ENCODE assay signal across 25 mouse cellular contexts in the genomic region with DNA sequence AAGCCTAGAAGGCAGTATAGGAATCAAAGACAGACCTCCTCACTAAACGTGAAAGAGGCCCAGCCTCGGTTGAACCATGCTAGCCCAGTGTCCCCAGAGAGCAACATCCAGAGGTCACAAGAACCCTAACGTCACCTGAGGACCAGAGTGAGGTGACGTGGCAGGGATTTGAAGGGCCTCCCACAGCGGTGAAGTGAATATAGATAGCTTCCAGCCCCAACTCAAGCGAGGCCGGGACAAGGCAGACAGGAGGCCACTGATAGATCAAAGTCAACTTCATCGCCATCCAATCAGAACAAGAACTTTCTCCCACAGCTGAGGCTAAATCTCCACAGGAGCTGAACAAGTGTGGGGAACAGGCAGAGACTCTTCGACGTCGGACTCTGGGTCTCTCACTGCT. TPM values are rescaled to one million over a fixed set of nuclear protein-coding genes. Genes with fewer than 3 reads are reported as not detected.
A peak's percentile ranks its signal among the peaks of the same experiment; 100 is the strongest.
DNase-seq lines count a peak whose midpoint lies in the region; ATAC-seq lines count a peak whose summit lies in the region.
"Had no signal": no experiment of that assay in that cellular context is flagged by ENCODE, and none has a peak within 500 bp of the region (broad histone marks: within the 10 kb centered on the region; RNA-seq: fewer than 3 reads in every experiment).

No protein-coding gene starts in this region.

- H3K4me2 ChIP-seq in neural tube, embryonic 13.5 days: no peak overlapping the region
- no peak overlapping the region for H3K4me2 ChIP-seq in neural tube, embryonic 14.5 days (ENCODE audit: low read depth, low read length)
- H3K4me2 ChIP-seq in kidney, embryonic 16.5 days (replicated peaks; ENCODE audit: low read depth, low read length): no peak overlapping the region
- H3K4me2 ChIP-seq: kidney, embryonic 15.5 days; limb, embryonic 12.5 days; liver, embryonic 13.5 days; lung, embryonic 15.5 days had no signal

- no peaks in the 10 kb centered on the region for H3K36me3 ChIP-seq in neural tube, embryonic 13.5 days
- H3K36me3 ChIP-seq in neural tube, embryonic 14.5 days (ENCODE audit: control insufficient read depth, insufficient read depth, low read length): no peaks in the 10 kb centered on the region
- no peaks in the 10 kb centered on the region for H3K36me3 ChIP-seq in kidney, embryonic 16.5 days (ENCODE audit: insufficient read depth, low read length)
- H3K36me3 ChIP-seq: embryonic facial prominence, embryonic 10.5 days; kidney, embryonic 15.5 days; limb, embryonic 12.5 days; liver, embryonic 13.5 days; lung, embryonic 15.5 days had no signal

- DNase-seq in CD4-positive, CD25-positive, alpha-beta regulatory T cell, adult 2 months (ENCODE audit: low read depth, low spot score): peak; percentile 80
- no peak for DNase-seq in neural tube, embryonic 10.5 days (ENCODE audit: extremely low spot score, low spot score)
- peak; percentile 61 for DNase-seq in thymus, postnatal 4 days
- no peak for DNase-seq in left cerebral cortex, postnatal 14 days (ENCODE audit: low spot score in 2 of 2)
- DNase-seq: cerebellum, adult 2 months; liver, embryonic 13.5 days; right cerebral cortex, adult 18-20 months had no signal

- intact Hi-C loops in left cerebral cortex, postnatal 14 days (cut with DNase I): loop anchor here (5.0 to 10.0 kb wide), 5 partner anchors 163 to 417 kb away; partner anchors contain the start of genes Ajuba, Cdh24 and Gm17606

- no peak overlapping the region for H3K4me3 ChIP-seq in neural tube, embryonic 13.5 days
- no peak overlapping the region for H3K4me3 ChIP-seq in neural tube, embryonic 14.5 days (ENCODE audit: low read depth, low read length)
- H3K4me3 ChIP-seq in kidney, embryonic 16.5 days (ENCODE audit: low read length): no peak overlapping the region
- H3K4me3 ChIP-seq: embryonic facial prominence, embryonic 10.5 days; kidney, embryonic 15.5 days; limb, embryonic 12.5 days; liver, embryonic 13.5 days; lung, embryonic 15.5 days had no signal

- 79% methylated on average over 11 of the region's 11 CpGs for WGBS in neural tube, embryonic 13.5 days
- 77% methylated on average over 11 of the region's 11 CpGs for WGBS in neural tube, embryonic 14.5 days
- WGBS in kidney, embryonic 16.5 days: 87% methylated on average over 11 of the region's 11 CpGs

- no peak overlapping the region for H3K9ac ChIP-seq in neural tube, embryonic 13.5 days
- H3K9ac ChIP-seq in neural tube, embryonic 14.5 days (replicated peaks; ENCODE audit: low read depth, low read length): no peak overlapping the region
- H3K9ac ChIP-seq in kidney, embryonic 16.5 days (replicated peaks; ENCODE audit: low read length): no peak overlapping the region
- H3K9ac ChIP-seq: kidney, embryonic 15.5 days; limb, embryonic 12.5 days; liver, embryonic 13.5 days; lung, embryonic 15.5 days had no signal

- H3K9me3 ChIP-seq in neural tube, embryonic 13.5 days: no peaks in the 10 kb centered on the region
- no peaks in the 10 kb centered on the region for H3K9me3 ChIP-seq in neural tube, embryonic 14.5 days (ENCODE audit: control insufficient read depth, low read length)
- H3K9me3 ChIP-seq in kidney, embryonic 16.5 days (ENCODE audit: low read length): no peaks in the 10 kb centered on the region
- H3K9me3 ChIP-seq: embryonic facial prominence, embryonic 10.5 days; kidney, embryonic 15.5 days; limb, embryonic 12.5 days; liver, embryonic 13.5 days; lung, embryonic 15.5 days had no signal

- H3K27me3 ChIP-seq in neural tube, embryonic 13.5 days: no peaks in the 10 kb centered on the region
- no peaks in the 10 kb centered on the region; the same call in 1 of the 2 replicates for H3K27me3 ChIP-seq in neural tube, embryonic 14.5 days (ENCODE audit: control insufficient read depth, insufficient read depth, low read length)
- H3K27me3 ChIP-seq in kidney, embryonic 16.5 days (ENCODE audit: insufficient read depth, low read length): no peaks in the 10 kb centered on the region
- H3K27me3 ChIP-seq: kidney, embryonic 15.5 days; limb, embryonic 12.5 days; lung, embryonic 15.5 days had no signal

- H3K27ac ChIP-seq in neural tube, embryonic 13.5 days (replicated peaks): peak overlapping the region; percentile 42; the same call in 1 of the 2 replicates
- peak overlapping the region; percentile 40; the same call in 1 of the 2 replicates for H3K27ac ChIP-seq in neural tube, embryonic 14.5 days (ENCODE audit: low read depth, low read length)
- no peak overlapping the region for H3K27ac ChIP-seq in kidney, embryonic 16.5 days (ENCODE audit: low read length)
- H3K27ac ChIP-seq: embryonic facial prominence, embryonic 10.5 days; limb, embryonic 12.5 days; liver, embryonic 13.5 days had no signal

- H3K4me1 ChIP-seq in neural tube, embryonic 13.5 days (replicated peaks): peaks cover 36% of the 10 kb centered on the region
- peaks cover 20% of the 10 kb centered on the region for H3K4me1 ChIP-seq in neural tube, embryonic 14.5 days (ENCODE audit: control insufficient read depth, insufficient read depth, low read length)
- H3K4me1 ChIP-seq in kidney, embryonic 16.5 days (ENCODE audit: insufficient read depth, low read length): peaks cover 45% of the 10 kb centered on the region

- ATAC-seq in CD4-positive, CD25-positive, alpha-beta regulatory T cell, adult 4 months: no peak
- no peak for ATAC-seq in neural tube, embryonic 13.5 days (ENCODE audit: low read depth)
- no peak for ATAC-seq in neural tube, embryonic 14.5 days (ENCODE audit: low read depth)
- no peak for ATAC-seq in kidney, embryonic 16.5 days (ENCODE audit: low FRiP score, low TSS enrichment)
- ATAC-seq: midbrain, embryonic 16.5 days had no signal

RNA-seq across cellular contexts. Expression of gene Dad1, which starts 28.2 kb away (rescaled TPM):
- polyA plus RNA-seq in CD4-positive, CD25-positive, alpha-beta regulatory T cell, adult 4 months (2017; shearing (Covaris generic)): 100 to 1,000 TPM; 437 to 457 TPM
- polyA plus RNA-seq in neural tube, embryonic 13.5 days (2015; fragmentation: Nextera tagmentation; extraction: Ambion mirVana): 416 and 437 TPM in 2 replicates
- polyA plus RNA-seq in neural tube, embryonic 14.5 days (2014; fragmentation: Nextera tagmentation; extraction: Ambion mirVana): 401 and 423 TPM in 2 replicates
- polyA plus RNA-seq in kidney, embryonic 16.5 days (2015; fragmentation: Nextera tagmentation; extraction: Ambion mirVana): 422 and 474 TPM in 2 replicates
- 100 to 1,000 TPM; 118 to 127 TPM for total RNA-seq in left cerebral cortex, postnatal 14 days (2021)

RNA-seq across cellular contexts. Expression of gene Abhd4, which starts 28.3 kb away (rescaled TPM):
- 10 to 100 TPM; 19.5 to 30.2 TPM for polyA plus RNA-seq in CD4-positive, CD25-positive, alpha-beta regulatory T cell, adult 4 months (2017; shearing (Covaris generic))
- 60.4 and 72.4 TPM in 2 replicates for polyA plus RNA-seq in neural tube, embryonic 13.5 days (2015; fragmentation: Nextera tagmentation; extraction: Ambion mirVana)
- polyA plus RNA-seq in neural tube, embryonic 14.5 days (2014; fragmentation: Nextera tagmentation; extraction: Ambion mirVana): 57.4 and 69.5 TPM in 2 replicates
- 80.3 and 86.2 TPM in 2 replicates for polyA plus RNA-seq in kidney, embryonic 16.5 days (2015; fragmentation: Nextera tagmentation; extraction: Ambion mirVana)
- total RNA-seq in left cerebral cortex, postnatal 14 days (2021): 10 to 100 TPM; 50.3 to 51.0 TPM

RNA-seq across cellular contexts. Expression of gene Olfr49, which starts 59.0 kb away (rescaled TPM):
- under 1 TPM in 1 of 2 experiments, not detected in 1; 0.11 TPM for polyA plus RNA-seq in CD4-positive, CD25-positive, alpha-beta regulatory T cell, adult 4 months (2017; shearing (Covaris generic))
- polyA plus RNA-seq in neural tube, embryonic 13.5 days (2015; fragmentation: Nextera tagmentation; extraction: Ambion mirVana): not detected in 2 replicates
- polyA plus RNA-seq in neural tube, embryonic 14.5 days (2014; fragmentation: Nextera tagmentation; extraction: Ambion mirVana): not detected in 2 replicates
- polyA plus RNA-seq in kidney, embryonic 16.5 days (2015; fragmentation: Nextera tagmentation; extraction: Ambion mirVana): not detected in 2 replicates
- not detected for total RNA-seq in left cerebral cortex, postnatal 14 days (2021)
- total RNA-seq: adrenal gland, postnatal 4 days; common myeloid progenitor, adult 5-6 weeks; gastrocnemius, adult 18-20 months; gastrocnemius, postnatal 4 days; layer of hippocampus, postnatal 14 days had no signal
- polyA plus RNA-seq: cerebellum, adult 2 months; embryonic facial prominence, embryonic 10.5 days; forebrain, embryonic 11.5 days; heart, embryonic 16.5 days; intestine, embryonic 14.5 days; limb, embryonic 12.5 days; liver, embryonic 13.5 days; lung, embryonic 15.5 days; midbrain, embryonic 16.5 days; stomach, embryonic 16.5 days had no signal

Comparison
In these comparisons a context has a peak if more than half of its experiments do, and no peak if none do; other contexts are left out.
1. DNase-seq: peak in CD4-positive, CD25-positive, alpha-beta regulatory T cell, adult 2 months (single experiment) and thymus, postnatal 4 days (single experiment); none in neural tube, embryonic 10.5 days (single experiment) and left cerebral cortex, postnatal 14 days (0 of 2).